Mouse (Mus musculus): ENCODE results near the gene Hhatl.

The Hhatl gene

DNA sequence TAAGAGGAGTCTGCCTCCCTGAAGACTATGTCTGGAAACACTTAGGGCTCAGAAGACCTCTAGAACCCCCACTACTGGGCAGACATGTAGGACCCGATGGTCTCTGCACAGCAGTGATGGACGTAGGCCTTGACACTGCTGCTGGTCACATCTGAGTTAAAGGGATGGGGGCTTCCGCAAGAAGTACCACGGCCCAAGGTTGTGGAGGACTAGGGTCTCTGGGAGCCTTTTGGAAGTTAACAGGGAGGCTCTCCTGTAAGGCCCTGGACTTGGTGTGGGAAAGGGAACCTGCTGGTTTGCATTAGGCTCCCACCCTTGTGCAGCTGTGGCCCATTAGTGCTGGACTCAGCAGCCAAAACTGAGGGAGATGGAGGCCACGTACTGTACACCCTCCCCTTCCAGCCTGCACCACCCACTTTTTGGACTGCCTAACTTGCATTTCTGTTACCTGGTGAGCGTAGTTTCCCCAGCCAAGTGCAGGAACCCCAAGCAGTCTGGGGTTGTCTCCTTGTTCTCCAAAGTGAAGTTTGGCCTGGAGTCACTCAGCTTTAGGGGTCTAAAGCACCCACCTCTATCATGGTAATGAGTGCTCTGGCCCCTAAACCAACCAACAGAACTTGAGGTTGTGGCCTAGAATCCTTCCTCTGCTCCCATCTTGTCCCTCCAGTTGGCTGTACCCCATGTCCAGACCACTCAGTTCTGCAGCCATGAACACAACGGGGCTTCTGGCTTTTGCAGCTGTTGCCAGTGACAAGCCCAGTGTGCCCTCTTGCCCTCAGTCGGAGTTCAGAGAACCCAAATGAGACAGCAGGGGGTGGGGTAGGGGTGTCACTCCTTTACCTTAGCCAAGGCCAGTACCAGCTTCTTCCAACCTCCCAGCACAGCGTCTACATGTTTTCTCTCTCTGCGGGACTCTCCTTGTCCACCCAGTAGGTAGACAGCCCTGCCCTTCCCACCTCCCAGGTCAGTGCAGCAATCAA, 34.2 kb downstream of the Hhatl start:
- peak; percentile 14 for DNase-seq

DNA sequence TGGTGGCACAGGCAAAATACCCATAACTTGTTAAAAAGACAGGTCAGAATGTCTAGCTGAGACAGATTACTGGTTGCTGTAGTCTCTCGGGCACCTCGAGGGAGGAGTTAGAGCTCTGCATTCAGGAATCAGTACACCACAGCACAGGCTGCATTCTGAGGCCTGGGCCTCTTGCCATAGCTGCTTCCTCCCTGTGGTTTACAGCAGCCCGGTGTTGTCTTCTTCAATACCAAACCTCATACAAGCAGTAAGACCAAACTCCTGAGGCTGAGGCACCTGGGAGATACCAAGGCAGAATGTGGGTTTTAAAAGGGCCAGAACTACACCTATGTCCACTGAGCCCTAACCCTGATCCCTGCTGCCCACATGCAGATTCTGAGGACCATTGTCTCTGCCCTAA, 34.9 kb downstream of the Hhatl start:
- no peak for DNase-seq

DNA sequence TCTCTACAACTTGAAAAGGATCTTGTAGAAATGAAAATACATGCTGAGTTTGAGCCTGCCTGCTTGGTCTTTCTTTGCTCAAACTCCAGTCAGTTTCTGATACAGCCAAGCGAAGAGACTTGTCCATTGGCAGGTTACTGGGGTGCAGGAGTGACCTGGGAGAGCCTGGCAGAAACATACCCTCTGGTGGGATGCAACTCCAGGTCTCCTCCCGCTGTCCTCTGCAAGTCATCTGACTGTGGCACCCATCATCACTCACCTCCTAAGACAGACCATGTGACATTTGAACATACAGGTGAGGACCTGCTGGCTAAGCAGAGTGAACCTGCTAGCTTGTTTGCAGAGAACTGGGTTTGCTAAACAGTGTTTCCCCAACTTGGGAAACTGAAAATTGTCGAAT, 35.5 kb downstream of the Hhatl start:
- no peak for DNase-seq

- no peak for DNase-seq
Measured at GRCm38 (mm10) chr9:121754624-121755023, 37.7 kb downstream of the Hhatl start.

DNA sequence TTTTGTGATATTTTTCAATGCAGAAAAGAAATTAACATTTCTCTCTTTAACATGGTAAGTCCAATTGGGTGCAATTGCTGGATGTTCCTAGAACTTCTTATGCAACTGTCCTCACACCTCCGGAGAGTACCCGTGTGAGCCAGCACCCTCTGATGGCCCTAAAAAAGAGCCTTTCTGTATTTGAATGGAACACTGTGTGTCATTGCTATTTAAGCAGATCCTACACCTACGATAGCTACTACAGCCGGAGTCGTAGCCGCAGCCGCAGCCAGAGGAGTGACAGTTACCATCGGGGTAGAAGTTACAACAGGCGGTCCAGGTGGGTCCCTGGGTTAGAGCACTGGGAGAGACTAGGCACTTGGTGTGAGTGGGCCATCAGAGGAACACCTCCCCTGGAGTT, 39.5 kb downstream of the Hhatl start:
- no peak for DNase-seq

GRCm38 (mm10) chr9:121744051-121744450, 48.3 kb downstream of the Hhatl start:
- no peak for DNase-seq

DNA sequence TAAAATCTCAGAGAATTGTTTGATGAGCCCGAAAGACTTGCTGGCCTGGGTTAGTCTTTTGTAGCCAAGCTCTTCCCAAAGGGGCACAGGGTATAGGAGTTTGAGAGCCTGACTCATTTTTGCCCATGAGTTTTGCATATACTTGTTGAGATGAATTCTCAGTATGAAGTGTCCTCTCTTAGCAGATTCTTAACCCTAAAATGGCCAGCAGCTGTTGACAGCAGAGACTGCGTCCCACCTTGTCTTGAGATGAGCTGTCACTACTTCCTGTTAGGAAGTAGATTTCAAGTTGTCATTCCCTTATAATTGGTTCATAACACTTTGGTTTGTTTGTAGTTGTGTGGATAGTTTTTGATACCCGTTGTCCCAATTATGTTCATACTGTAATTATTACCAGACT, 51.1 kb downstream of the Hhatl start:
- DNase-seq: no peak

- DNase-seq: no peak
Measured at GRCm38 (mm10) chr9:121740490-121740889, 51.8 kb downstream of the Hhatl start.
